15 mouse cellular contexts compared by ENCODE assay signal in genomic region chr1:72187486-72187885, GRCm38 (mm10). TPM values are rescaled to one million over a fixed set of nuclear protein-coding genes. Genes with fewer than 3 reads are reported as not detected.
A peak's percentile ranks its signal among the peaks of the same experiment; 100 is the strongest.
DNase-seq lines count a peak whose midpoint lies in the region; ATAC-seq lines count a peak whose summit lies in the region.
"Had no signal": no experiment of that assay in that cellular context is flagged by ENCODE, and none has a peak within 500 bp of the region (broad histone marks: within the 10 kb centered on the region; RNA-seq: fewer than 3 reads in every experiment).

No protein-coding gene starts in this region.

- H3K9me3 ChIP-seq in hindbrain, embryonic 16.5 days (ENCODE audit: control insufficient read depth, low read length) = no peaks in the 10 kb centered on the region
- no peaks in the 10 kb centered on the region for H3K9me3 ChIP-seq in hindbrain, embryonic 12.5 days (replicated peaks)
- H3K9me3 ChIP-seq: neural tube, embryonic 12.5 days had no signal

- H3K9ac ChIP-seq in hindbrain, embryonic 16.5 days (ENCODE audit: low read depth, low read length) = no peak overlapping the region
- H3K9ac ChIP-seq in hindbrain, embryonic 12.5 days = no peak overlapping the region
- H3K9ac ChIP-seq: liver, embryonic 14.5 days; neural tube, embryonic 12.5 days had no signal

- 54% methylated on average over 10 of the region's 10 CpGs for WGBS in hindbrain, embryonic 16.5 days
- 68% methylated on average over 10 of the region's 10 CpGs for WGBS in hindbrain, embryonic 12.5 days

- peak overlapping the region; percentile 3; the same call in 1 of the 2 replicates for H3K4me2 ChIP-seq in hindbrain, embryonic 16.5 days (ENCODE audit: low read length)
- H3K4me2 ChIP-seq in hindbrain, embryonic 12.5 days (replicated peaks) = no peak overlapping the region
- H3K4me2 ChIP-seq: neural tube, embryonic 12.5 days had no signal

- peak; percentile 17 for DNase-seq in adrenal gland, postnatal 10 days
- DNase-seq in adrenal gland, postnatal 36 days = no peak
- peak; percentile 26 for DNase-seq in NIH3T3 (ENCODE audit: low read depth)
- peak; percentile 18 for DNase-seq in gastrocnemius, postnatal 25 days
- no peak for DNase-seq in lung, adult 18-20 months
- DNase-seq: cerebellum, postnatal 25 days; lung, postnatal 36 days; midbrain, embryonic 14.5 days had no signal

- no peaks in the 10 kb centered on the region for H3K27me3 ChIP-seq in hindbrain, embryonic 16.5 days (replicated peaks; ENCODE audit: control insufficient read depth, insufficient read depth, low read length)
- H3K27me3 ChIP-seq in hindbrain, embryonic 12.5 days = no peaks in the 10 kb centered on the region
- H3K27me3 ChIP-seq: neural tube, embryonic 12.5 days; Patski had no signal

- H3K27ac ChIP-seq in hindbrain, embryonic 16.5 days (ENCODE audit: low read depth, low read length) = no peak overlapping the region
- no peak overlapping the region for H3K27ac ChIP-seq in hindbrain, embryonic 12.5 days
- H3K27ac ChIP-seq: liver, embryonic 14.5 days; neural tube, embryonic 12.5 days had no signal

- H3K36me3 ChIP-seq in hindbrain, embryonic 16.5 days (ENCODE audit: control insufficient read depth, insufficient read depth, low read length) = no peaks in the 10 kb centered on the region
- H3K36me3 ChIP-seq in hindbrain, embryonic 12.5 days = no peaks in the 10 kb centered on the region
- H3K36me3 ChIP-seq: neural tube, embryonic 12.5 days had no signal

- peaks cover 3% of the 10 kb centered on the region for H3K4me1 ChIP-seq in hindbrain, embryonic 16.5 days (ENCODE audit: control insufficient read depth, insufficient read depth, low read depth, low read length)
- H3K4me1 ChIP-seq in hindbrain, embryonic 12.5 days = peaks cover 18% of the 10 kb centered on the region

- H3K4me3 ChIP-seq in hindbrain, embryonic 16.5 days (ENCODE audit: low read length) = no peak overlapping the region
- H3K4me3 ChIP-seq in hindbrain, embryonic 12.5 days = no peak overlapping the region
- H3K4me3 ChIP-seq: neural tube, embryonic 12.5 days had no signal

- no peak for ATAC-seq in hindbrain, embryonic 16.5 days
- no peak for ATAC-seq in hindbrain, embryonic 12.5 days (ENCODE audit: low FRiP score)
- ATAC-seq in CD4-positive, CD25-positive, alpha-beta regulatory T cell, adult 4 months = no peak
- ATAC-seq: intestine, postnatal 0 days; Patski had no signal

RNA-seq across cellular contexts. Expression of gene Mreg, which starts 24.6 kb away (rescaled TPM):
- total RNA-seq in adrenal gland, postnatal 10 days (2021) = 10 to 100 TPM in 1 of 2 experiments, 1 to 10 TPM in 1; 7.7 to 12.3 TPM
- total RNA-seq in adrenal gland, postnatal 36 days (2021) = 1 to 10 TPM; 1.2 to 1.8 TPM
- polyA plus RNA-seq in hindbrain, embryonic 16.5 days (2015; fragmentation: Nextera tagmentation; extraction: Ambion mirVana) = 2.2 and 2.7 TPM in 2 replicates
- polyA plus RNA-seq in hindbrain, embryonic 12.5 days (2016; fragmentation: Nextera tagmentation; extraction: Ambion mirVana) = 11.9 and 12.9 TPM in 2 replicates
- 10 to 100 TPM; 39.6 to 50.5 TPM for total RNA-seq in gastrocnemius, postnatal 25 days (2021)
- polyA plus RNA-seq in CD4-positive, CD25-positive, alpha-beta regulatory T cell, adult 4 months (2017; shearing (Covaris generic)) = under 1 TPM in 1 of 2 experiments, not detected in 1; 0.13 TPM

Comparison
In these comparisons a context has a peak if more than half of its experiments do, and no peak if none do; other contexts are left out.
1. DNase-seq: peak in adrenal gland, postnatal 10 days (single experiment), NIH3T3 (single experiment) and gastrocnemius, postnatal 25 days (single experiment); none in adrenal gland, postnatal 36 days (0 of 2) and lung, adult 18-20 months (0 of 2).